Mouse (Mus musculus) forebrain, embryonic 10.5 days (tissue): ENCODE measurements around the gene Bhlha15. TPM values are rescaled to one million over a fixed set of nuclear protein-coding genes. Genes with fewer than 3 reads are reported as not detected.

Experiments
- DNase-seq: peaks from one replicate; pipeline ENCODE4 v3.0.0-alpha.2; 2017; ENCODE audit warnings: low spot score; ENCODE audit errors: extremely low spot score
- H3K27ac ChIP-seq: fragments of 300-500 bp; sonication (generic); 2 replicates; pipeline ENCODE4 v1.5.1; 2016; ENCODE audit warnings: mild to moderate bottlenecking
- H3K27me3 ChIP-seq: fragments of 300-500 bp; sonication (generic); 2 replicates; pipeline ENCODE4 v1.6.1; 2016; ENCODE audit warnings: mild to moderate bottlenecking; ENCODE audit not compliant: poor library complexity, severe bottlenecking
- H3K36me3 ChIP-seq: fragments of 300-500 bp; sonication (generic); replicated peaks from 2 replicates; pipeline ENCODE4 v1.6.1; 2016; ENCODE audit warnings: mild to moderate bottlenecking, moderate library complexity
- H3K4me1 ChIP-seq: fragments of 300-500 bp; sonication (generic); 2 replicates; pipeline ENCODE4 v1.6.1; 2016
- H3K4me3 ChIP-seq: fragments of 300-500 bp; sonication (generic); 2 replicates; pipeline ENCODE4 v1.5.1; 2016; ENCODE audit warnings: mild to moderate bottlenecking, moderate library complexity
- H3K9me3 ChIP-seq: fragments of 300-500 bp; sonication (generic); 2 replicates; pipeline ENCODE4 v1.6.1; 2016; ENCODE audit warnings: mild to moderate bottlenecking, moderate library complexity
- WGBS: fragments of 180-500 bp; shearing (Covaris S2); methylation state at CpG from one replicate; pipeline ENCODE4 v1.1.7; 2016; 5-methylcytosine and 5-hydroxymethylcytosine counted together
- polyA plus RNA-seq: library from polyadenylated mRNA; unstranded; fragments of >200 nt; fragmentation: Nextera tagmentation; extraction: Ambion mirVana; gene quantifications from 2 replicates; pipeline ENCODE4 v1.2.1, GENCODE M21; 2016

Bhlha15 gene
- polyA plus RNA-seq, 1 experiment from 2014 or later: 0.12 TPM

DNA sequence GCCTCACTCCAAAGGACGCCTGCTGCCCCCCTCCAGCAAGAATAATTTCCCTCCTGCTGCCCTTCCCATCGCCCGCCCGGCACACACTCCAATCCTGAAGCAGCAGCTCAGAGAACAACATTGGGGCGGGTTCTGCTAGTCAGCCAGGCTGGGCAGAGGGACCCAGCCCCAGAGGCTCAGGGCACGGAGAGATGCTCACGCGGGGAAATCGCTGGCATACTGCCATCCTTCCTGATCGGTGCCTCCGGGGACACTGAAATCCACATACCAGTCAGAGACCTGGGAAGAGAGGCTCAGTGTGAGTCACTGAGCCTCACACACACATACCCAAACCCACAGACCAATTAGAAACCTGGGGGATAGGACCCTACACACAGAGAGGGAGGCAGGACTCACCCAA is 10.5 kb downstream of the Bhlha15 start:
- Histone ChIP-seq H3K4me1 (peaks cover 17% of the 10 kb centered on the region), H3K4me3 (no peak overlapping the region), H3K36me3 (peaks cover 42% of the 10 kb centered on the region), H3K27me3 (no peaks in the 10 kb centered on the region), H3K27ac (no peak overlapping the region), H3K9me3 (peaks cover 8% of the 10 kb centered on the region)
- WGBS: 92% methylated on average over 11 of the region's 11 CpGs
- no peak for DNase-seq

DNA sequence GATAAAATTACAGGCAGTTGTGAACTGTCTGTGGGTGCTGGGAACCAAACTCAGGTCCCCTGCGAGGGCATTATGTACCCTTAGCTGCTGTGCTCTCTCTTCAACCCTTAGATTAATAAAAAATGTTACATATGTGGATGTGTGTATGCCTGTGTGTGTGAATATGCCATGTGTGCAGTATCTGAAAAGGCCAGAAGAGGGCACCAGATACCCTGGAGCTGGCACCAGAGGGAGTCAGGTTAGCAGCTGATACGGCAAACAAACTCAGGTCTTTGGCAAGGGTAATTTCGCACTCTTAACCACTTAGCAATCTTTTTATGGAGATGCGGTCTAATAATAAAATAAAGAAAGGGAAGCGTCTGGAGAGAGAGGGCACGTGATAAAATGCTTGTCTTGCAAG is 12.3 kb downstream of the Bhlha15 start:
- no peaks in the 10 kb centered on the region for H3K27me3 ChIP-seq
- peaks cover 6% of the 10 kb centered on the region; the same call in 1 of the 2 replicates for H3K4me1 ChIP-seq
- no peak overlapping the region for H3K27ac ChIP-seq
- 94% methylated on average over 6 of the region's 6 CpGs for WGBS
- H3K36me3 ChIP-seq: peaks cover 53% of the 10 kb centered on the region
- no peak for DNase-seq
- no peak overlapping the region for H3K4me3 ChIP-seq
- H3K9me3 ChIP-seq: peaks cover 8% of the 10 kb centered on the region

DNA sequence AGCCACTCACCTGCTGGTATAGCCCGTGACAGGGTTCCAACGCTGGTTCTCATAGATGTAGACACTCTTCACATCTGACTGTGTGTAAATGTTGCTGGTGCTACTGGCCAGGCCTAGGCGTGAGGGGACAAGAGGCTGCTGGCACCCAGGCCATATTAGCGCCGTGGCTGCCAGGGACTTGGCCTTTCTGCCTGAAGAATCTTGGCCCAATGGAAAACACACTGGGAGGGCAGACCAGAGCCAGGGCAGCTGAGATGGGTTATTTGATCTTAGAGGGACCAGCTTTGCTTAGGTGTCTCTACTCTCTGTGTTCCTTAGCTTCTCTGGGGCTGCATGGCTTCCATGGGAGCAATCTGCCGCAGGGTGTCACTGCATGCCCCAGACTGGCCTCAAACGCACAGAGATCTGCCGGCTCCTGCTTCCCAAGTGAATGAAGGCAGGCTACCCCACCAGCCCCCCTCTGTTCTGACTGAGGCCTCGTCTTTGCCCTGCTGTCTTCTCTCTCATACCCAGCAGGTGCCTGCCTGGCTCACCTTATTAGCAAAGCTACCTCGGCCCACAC is 13.4 kb downstream of the Bhlha15 start:
- DNase-seq: no peak
- Histone ChIP-seq H3K4me3 (no peak overlapping the region), H3K27me3 (no peaks in the 10 kb centered on the region), H3K27ac (no peak overlapping the region), H3K9me3 (peaks cover 8% of the 10 kb centered on the region), H3K4me1 (peaks cover 6% of the 10 kb centered on the region; the same call in 1 of the 2 replicates), H3K36me3 (peaks cover 54% of the 10 kb centered on the region)
- WGBS: 90% methylated on average over 10 of the region's 10 CpGs

DNA sequence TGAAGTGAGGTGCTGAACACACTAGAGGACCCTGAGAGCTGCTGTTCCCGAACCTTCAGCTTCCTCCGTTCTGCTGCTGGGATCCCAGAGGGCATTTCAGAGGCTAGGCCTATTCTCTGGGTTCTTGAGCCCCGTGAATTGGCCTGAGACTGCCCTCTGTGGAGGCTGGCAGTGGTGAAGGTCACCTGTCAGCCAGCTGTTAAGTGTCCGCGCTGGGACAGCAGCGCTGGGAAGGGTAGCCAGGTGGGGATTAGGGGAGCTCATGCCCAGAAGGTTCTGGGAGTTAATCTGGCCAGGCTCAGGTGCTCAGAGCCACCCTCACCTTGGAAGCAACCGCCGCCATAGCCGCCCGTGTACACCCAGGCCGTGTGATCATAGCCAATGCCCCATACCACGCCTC is 14.2 kb downstream of the Bhlha15 start:
- no peak overlapping the region for H3K27ac ChIP-seq
- peaks cover 50% of the 10 kb centered on the region for H3K36me3 ChIP-seq
- H3K4me3 ChIP-seq: no peak overlapping the region
- peaks cover 8% of the 10 kb centered on the region for H3K9me3 ChIP-seq
- H3K27me3 ChIP-seq: no peaks in the 10 kb centered on the region
- no peak for DNase-seq
- H3K4me1 ChIP-seq: peaks cover 6% of the 10 kb centered on the region; the same call in 1 of the 2 replicates
- 94% methylated on average over 12 of the region's 12 CpGs for WGBS

DNA sequence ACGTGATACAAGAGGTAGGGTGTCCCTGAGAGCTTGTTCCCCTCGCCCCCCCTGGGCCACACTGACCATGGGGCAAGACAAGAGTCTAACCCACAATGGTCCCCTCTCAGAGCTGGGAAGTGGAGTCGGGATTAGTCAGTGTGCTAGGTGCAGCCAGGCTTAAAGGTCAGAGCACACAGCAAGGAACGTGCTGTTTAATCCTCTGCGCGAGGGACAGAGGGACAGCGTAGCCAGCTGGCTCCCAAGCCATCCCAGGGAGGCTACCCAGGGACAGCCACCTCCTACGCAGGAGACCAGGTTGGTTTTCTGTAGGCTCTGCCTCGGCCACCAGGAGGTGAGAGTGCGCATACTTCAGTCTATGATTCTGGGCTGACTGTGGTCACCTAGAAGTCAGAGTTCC is 14.8 kb downstream of the Bhlha15 start:
- Histone ChIP-seq H3K27ac (no peak overlapping the region), H3K36me3 (peaks cover 56% of the 10 kb centered on the region), H3K4me1 (peaks cover 6% of the 10 kb centered on the region; the same call in 1 of the 2 replicates), H3K9me3 (peaks cover 8% of the 10 kb centered on the region), H3K27me3 (no peaks in the 10 kb centered on the region), H3K4me3 (no peak overlapping the region)
- 56% methylated on average over 10 of the region's 10 CpGs for WGBS
- no peak for DNase-seq

DNA sequence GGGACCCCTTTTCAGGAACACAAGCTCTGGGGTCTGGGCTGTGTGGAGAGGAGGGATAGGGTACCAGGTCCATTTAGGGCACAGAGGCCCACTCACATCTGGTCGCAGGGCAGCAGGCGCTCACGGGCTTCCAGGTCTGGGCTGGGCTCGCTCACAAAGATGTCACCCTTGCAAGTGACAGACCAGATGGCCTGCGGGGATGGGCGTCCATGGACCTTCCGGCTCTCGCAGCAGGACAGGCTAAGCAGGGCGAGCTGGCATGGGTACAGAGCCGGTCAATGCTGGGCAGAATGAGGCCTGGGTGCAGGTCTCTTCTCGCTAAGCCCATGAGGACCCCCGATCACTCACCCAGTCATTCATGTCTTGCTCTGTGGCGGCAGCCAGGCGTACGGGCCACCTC is 16.0 kb downstream of the Bhlha15 start:
- H3K27me3 ChIP-seq: no peaks in the 10 kb centered on the region
- WGBS: 94% methylated on average over 15 of the region's 15 CpGs
- peaks cover 66% of the 10 kb centered on the region for H3K36me3 ChIP-seq
- H3K27ac ChIP-seq: no peak overlapping the region
- H3K4me3 ChIP-seq: no peak overlapping the region
- DNase-seq: no peak
- H3K9me3 ChIP-seq: peaks cover 8% of the 10 kb centered on the region
- H3K4me1 ChIP-seq: peaks cover 6% of the 10 kb centered on the region; the same call in 1 of the 2 replicates

DNA sequence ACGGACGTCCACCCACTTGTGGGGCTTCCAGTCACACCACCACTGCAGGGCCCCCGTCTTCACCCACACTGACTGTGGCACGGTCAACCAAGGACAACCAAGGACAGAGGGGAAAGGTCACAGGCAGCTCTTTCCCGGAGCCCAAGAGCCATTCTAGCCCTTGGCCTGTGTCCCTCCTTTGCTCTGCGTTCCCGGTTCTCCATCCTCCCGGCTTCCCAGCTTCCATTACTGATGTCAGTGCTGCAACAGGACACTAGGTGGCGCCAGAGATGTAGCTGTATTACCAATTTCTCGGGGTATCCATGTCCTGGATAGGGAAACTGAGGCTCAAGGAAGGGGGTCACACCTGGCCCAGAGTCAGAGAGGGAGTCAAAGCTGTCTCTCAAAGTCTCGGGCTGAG is 17.4 kb downstream of the Bhlha15 start:
- DNase-seq: no peak
- Histone ChIP-seq H3K4me3 (no peak overlapping the region), H3K9me3 (peaks cover 3% of the 10 kb centered on the region), H3K36me3 (peaks cover 71% of the 10 kb centered on the region), H3K27ac (no peak overlapping the region), H3K27me3 (no peaks in the 10 kb centered on the region), H3K4me1 (peaks cover 6% of the 10 kb centered on the region; the same call in 1 of the 2 replicates)
- 54% methylated on average over 11 of the region's 11 CpGs for WGBS

DNA sequence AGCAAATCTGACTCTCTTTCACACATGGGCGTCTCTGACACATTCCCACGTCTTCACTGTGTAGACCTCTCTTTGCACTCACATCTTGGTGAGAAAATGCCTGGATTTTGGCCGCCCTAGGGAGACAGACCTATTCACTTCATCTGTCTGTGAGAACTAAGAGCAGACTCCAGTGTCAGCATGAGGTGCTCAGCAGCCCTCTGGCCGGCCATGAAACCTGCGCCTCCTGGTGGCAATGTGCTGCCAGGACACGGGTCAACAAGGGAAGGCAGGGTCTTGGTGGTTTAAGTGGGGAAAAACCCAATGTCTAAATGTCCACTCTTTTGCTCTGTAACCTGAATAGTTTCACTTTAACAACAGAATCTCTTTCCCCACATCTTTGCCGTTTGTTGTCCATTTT is 24.4 kb downstream of the Bhlha15 start:
- H3K4me3 ChIP-seq: no peak overlapping the region
- DNase-seq: peak; percentile 67
- 27% methylated on average over 7 of the region's 7 CpGs for WGBS
- H3K9me3 ChIP-seq: no peaks in the 10 kb centered on the region
- H3K27me3 ChIP-seq: no peaks in the 10 kb centered on the region
- no peak overlapping the region for H3K27ac ChIP-seq
- peaks cover 58% of the 10 kb centered on the region for H3K36me3 ChIP-seq
- H3K4me1 ChIP-seq: peaks cover 11% of the 10 kb centered on the region

DNA sequence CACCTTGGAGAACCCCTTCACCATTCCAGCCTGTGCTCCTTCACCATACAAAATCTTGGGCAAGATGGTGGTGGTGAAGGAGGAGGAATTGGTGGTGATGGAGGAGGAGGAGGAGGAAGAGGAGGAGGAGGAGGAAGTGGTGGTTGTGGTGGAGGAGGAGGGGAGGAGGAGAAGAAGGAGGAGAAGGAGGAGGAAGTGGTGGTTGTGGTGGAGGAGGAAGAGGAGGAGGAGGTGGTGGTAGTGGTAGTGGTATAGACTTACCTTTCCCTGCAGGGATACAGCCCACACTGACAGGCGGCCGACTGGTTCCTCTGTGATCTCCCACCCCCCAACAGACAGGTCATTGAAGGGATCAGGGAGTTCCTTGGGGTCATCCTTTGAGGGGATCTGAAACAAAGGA is 25.9 kb downstream of the Bhlha15 start:
- no peak overlapping the region for H3K4me3 ChIP-seq
- WGBS: 85% methylated on average over 2 of the region's 2 CpGs
- H3K4me1 ChIP-seq: peaks cover 15% of the 10 kb centered on the region
- H3K9me3 ChIP-seq: no peaks in the 10 kb centered on the region
- no peak overlapping the region for H3K27ac ChIP-seq
- no peaks in the 10 kb centered on the region for H3K27me3 ChIP-seq
- no peak for DNase-seq
- peaks cover 43% of the 10 kb centered on the region for H3K36me3 ChIP-seq

DNA sequence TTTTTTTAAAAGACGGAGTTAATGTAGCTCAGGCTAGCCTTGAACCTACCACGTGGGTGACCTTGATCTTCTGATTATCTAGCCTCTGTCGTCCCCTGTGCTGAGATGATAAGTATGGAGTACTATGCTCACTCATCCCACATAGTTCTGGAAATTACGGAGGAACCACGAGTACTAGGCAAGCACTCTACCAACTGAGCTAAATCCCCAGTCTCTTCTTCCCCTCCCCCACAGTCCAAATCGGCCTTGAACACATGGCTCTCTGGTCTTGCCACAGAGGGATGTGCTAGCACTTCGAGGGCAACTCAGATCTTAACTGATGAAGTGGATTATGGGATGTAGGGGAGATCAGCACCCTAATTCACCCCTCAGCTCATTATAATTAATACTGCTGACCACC is 28.0 kb downstream of the Bhlha15 start:
- H3K27me3 ChIP-seq: no peaks in the 10 kb centered on the region
- peaks cover 33% of the 10 kb centered on the region for H3K4me1 ChIP-seq
- no peaks in the 10 kb centered on the region for H3K9me3 ChIP-seq
- H3K4me3 ChIP-seq: no peak overlapping the region
- DNase-seq: no peak
- WGBS: 87% methylated on average over 7 of the region's 7 CpGs
- no peak overlapping the region for H3K27ac ChIP-seq
- H3K36me3 ChIP-seq: peaks cover 29% of the 10 kb centered on the region

DNA sequence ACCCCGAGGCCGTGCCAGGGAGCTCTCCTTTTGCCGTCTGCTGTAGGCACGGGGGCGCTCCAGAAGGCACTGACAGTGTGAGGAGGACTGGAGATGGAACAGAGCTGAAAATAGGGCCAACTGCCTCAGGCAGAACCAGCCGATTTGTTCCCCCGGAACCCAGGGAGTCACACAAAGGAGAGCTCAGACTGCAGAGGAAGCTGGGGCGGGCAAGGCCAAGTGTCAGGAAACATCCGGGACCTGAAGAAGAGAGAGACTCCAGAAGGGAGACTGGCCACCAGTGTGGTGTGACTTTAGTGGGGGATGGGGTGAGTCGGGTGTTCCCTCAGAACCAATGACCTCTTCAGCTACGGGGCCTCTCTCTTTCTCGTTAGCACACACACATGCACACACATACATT is 29.2 kb downstream of the Bhlha15 start:
- Histone ChIP-seq H3K4me3 (no peak overlapping the region), H3K27ac (0 out of 2 replicates have a peak overlapping the region, but pooled peaks have one; percentile 51)

DNA sequence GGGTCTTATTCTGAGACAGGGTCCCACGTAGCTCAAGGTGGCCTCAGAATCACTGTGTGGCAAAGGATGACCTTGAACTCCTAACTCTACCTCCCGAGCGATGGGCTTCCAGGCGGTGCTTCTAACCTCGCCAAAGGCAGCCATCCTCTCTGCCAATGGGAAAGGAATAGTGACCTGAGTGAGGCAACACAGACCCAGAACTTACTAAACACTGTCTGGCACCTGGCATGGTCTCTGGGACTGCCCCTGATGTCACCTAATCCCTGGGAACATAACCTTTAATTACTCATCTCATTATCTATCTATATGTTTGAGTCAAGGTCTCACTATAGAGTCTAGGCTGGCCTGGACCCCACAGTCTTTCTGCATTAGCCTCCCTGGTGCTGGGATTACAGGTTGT is 29.9 kb downstream of the Bhlha15 start:
- Histone ChIP-seq H3K4me1 (peaks cover 41% of the 10 kb centered on the region), H3K27me3 (no peaks in the 10 kb centered on the region), H3K9me3 (no peaks in the 10 kb centered on the region), H3K36me3 (peaks cover 21% of the 10 kb centered on the region), H3K27ac (no peak overlapping the region), H3K4me3 (no peak overlapping the region)
- 91% methylated on average over 5 of the region's 5 CpGs for whole genome bisulfite sequencing
- DNase-seq: no peak

More for the DNA sequence above, 29.2 kb downstream of the Bhlha15 start:
- H3K27me3 ChIP-seq: no peaks in the 10 kb centered on the region
- WGBS: 73% methylated on average over 12 of the region's 12 CpGs
- no peak for DNase-seq
- peaks cover 21% of the 10 kb centered on the region for H3K36me3 ChIP-seq
- no peaks in the 10 kb centered on the region for H3K9me3 ChIP-seq
- peaks cover 38% of the 10 kb centered on the region for H3K4me1 ChIP-seq

DNA sequence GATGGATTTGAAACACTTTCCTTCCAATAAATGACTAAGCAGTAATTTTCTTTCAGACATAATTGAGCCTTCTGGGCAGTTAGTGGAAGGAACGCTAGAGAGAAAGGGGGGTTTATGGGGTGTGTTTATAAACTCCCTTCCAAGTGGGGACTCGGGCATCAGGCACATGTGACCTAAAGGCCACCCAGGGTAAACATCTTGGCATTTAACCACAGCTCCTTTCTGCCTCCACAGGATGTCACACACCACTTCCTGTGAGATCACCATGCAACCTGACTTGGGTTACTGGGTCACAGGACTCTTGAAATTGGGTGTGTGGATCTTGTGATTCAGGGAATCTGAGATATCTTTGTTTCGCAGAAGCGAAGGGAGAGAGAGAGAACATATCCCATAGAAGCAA is 31.2 kb downstream of the Bhlha15 start:
- H3K4me3 ChIP-seq: no peak overlapping the region
- WGBS: 67% methylated on average over 4 of the region's 4 CpGs
- DNase-seq: no peak
- no peaks in the 10 kb centered on the region for H3K9me3 ChIP-seq
- peaks cover 41% of the 10 kb centered on the region for H3K4me1 ChIP-seq
- peaks cover 14% of the 10 kb centered on the region; the same call in 1 of the 2 replicates for H3K36me3 ChIP-seq
- no peak overlapping the region for H3K27ac ChIP-seq
- H3K27me3 ChIP-seq: no peaks in the 10 kb centered on the region
